Mouse (Mus musculus) heart, embryonic 13.5 days (tissue): ENCODE measurements around the gene Amhr2. TPM values are rescaled to one million over a fixed set of nuclear protein-coding genes. Genes with fewer than 3 reads are reported as not detected.

Experiments
- ATAC-seq: fragments of 200-750 bp; cut with Nextera tagmentation; 2 replicates; pipeline ENCODE4 v1.8.0; 2017; ENCODE audit warnings: moderate TSS enrichment; ENCODE audit not compliant: insufficient number of reproducible peaks, low FRiP score, low TSS enrichment; ENCODE audit errors: extremely low read depth
- H3K27ac ChIP-seq: fragments of 300-500 bp; sonication (generic); replicated peaks from 2 replicates; pipeline ENCODE4 v1.5.1; 2015; ENCODE audit warnings: moderate library complexity, mild to moderate bottlenecking, inconsistent platforms
- H3K27me3 ChIP-seq: fragments of 300-500 bp; sonication (generic); replicated peaks from 2 replicates; pipeline ENCODE4 v1.6.1; 2015; ENCODE audit warnings: mild to moderate bottlenecking, inconsistent platforms
- H3K36me3 ChIP-seq: fragments of 300-500 bp; sonication (generic); 2 replicates; pipeline ENCODE4 v1.6.1; 2015; ENCODE audit warnings: mild to moderate bottlenecking, inconsistent platforms
- H3K4me1 ChIP-seq: fragments of 300-500 bp; sonication (generic); 2 replicates; pipeline ENCODE4 v1.6.1; 2015; ENCODE audit warnings: inconsistent platforms
- H3K4me2 ChIP-seq: fragments of 300-500 bp; sonication (generic); 2 replicates; pipeline ENCODE4 v1.6.1; 2015; ENCODE audit warnings: inconsistent platforms, mild to moderate bottlenecking, moderate library complexity
- H3K4me3 ChIP-seq: fragments of 300-500 bp; sonication (generic); 2 replicates; pipeline ENCODE4 v1.5.1; 2015; ENCODE audit warnings: moderate library complexity, mild to moderate bottlenecking, inconsistent platforms
- H3K9ac ChIP-seq: fragments of 300-500 bp; sonication (generic); 2 replicates; pipeline ENCODE4 v1.6.1; 2015; ENCODE audit warnings: inconsistent platforms, mild to moderate bottlenecking, moderate library complexity
- H3K9me3 ChIP-seq: fragments of 300-500 bp; sonication (generic); 2 replicates; pipeline ENCODE4 v1.6.1; 2016; ENCODE audit warnings: inconsistent platforms
- whole genome bisulfite sequencing: fragments of 180-500 bp; shearing (Covaris S2); methylation state at CpG from one replicate; pipeline ENCODE4 v1.1.7; 2015; ENCODE audit warnings: mixed read lengths; 5-methylcytosine and 5-hydroxymethylcytosine counted together
- polyA plus RNA-seq: library from polyadenylated mRNA; unstranded; fragments of >200 nt; fragmentation: Nextera tagmentation; extraction: Ambion mirVana; gene quantifications from 2 replicates; pipeline ENCODE4 v1.2.1, GENCODE M21; 2015

Gene Amhr2
- polyA plus RNA-seq, 1 experiment from 2014 or later: 0.82 TPM

DNA sequence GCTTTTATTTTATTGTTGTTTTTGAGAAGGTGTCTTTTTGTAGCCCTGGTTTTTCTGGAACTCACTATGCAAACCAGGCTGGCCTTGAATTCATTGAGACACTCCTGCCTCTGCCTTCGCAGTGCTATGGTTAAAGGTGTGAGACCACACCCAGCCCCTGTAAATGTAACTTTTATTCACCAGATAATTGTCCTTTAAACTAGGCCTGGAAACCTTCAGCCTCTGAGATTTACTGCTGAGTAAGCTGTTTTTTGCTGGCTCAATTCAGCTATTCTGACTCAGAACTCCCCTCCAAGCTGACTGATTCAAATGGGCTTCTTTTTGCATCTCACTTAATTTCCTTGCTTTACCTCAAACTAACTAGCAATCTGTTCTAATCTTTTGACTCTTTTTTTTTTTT, 18.2 kb upstream of the Amhr2 start:
- Histone ChIP-seq H3K27ac (no peak overlapping the region), H3K36me3 (peaks cover 92% of the 10 kb centered on the region), H3K4me3 (no peak overlapping the region), H3K4me2 (no peak overlapping the region), H3K9me3 (no peaks in the 10 kb centered on the region), H3K4me1 (no peaks in the 10 kb centered on the region), H3K9ac (no peak overlapping the region), H3K27me3 (no peaks in the 10 kb centered on the region)
- no peak for ATAC-seq
- 97% methylated on average over 1 of the region's 1 CpGs for WGBS

DNA sequence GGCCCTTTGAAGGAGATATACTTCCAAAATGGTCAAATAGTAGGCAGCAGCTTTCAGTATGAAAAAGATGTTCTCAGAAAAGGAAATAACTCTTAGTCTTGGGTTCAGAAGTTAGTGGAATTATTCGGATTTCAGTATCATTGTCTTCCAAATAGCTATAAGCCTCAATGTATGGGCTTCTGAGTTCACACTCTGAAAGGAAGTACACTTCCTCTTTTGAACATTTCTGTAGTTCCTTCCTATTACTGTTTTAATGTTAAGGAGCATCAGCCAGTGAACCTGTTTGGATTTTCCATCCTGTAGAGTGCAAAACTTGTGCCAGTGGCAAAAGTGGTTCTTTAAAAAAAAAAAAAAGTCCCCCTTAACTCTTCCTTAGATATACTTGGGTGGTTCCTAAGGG, 13.1 kb upstream of the Amhr2 start:
- peaks cover 96% of the 10 kb centered on the region for H3K36me3 ChIP-seq
- peak overlapping the region; percentile 42; the same call in 1 of the 2 replicates for H3K27ac ChIP-seq

DNA sequence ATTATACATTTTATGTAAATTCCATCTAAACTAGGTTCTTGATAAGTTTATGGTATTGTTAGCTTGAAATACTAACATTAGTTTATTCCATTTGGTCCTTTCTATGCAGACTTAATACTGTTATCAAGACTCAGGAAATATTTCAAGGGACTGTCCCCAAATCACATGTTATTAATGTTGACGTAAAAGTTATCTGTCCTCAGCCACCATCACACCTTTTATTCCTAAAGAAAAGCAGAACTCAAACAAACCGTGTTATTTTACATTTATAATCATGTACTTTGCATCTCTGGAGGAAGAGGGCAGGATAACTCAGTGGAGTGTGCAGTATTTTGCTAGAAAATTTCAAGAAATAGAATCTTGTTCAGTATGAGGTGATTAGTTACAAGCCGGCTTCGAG, 12.0 kb upstream of the Amhr2 start:
- no peak overlapping the region for H3K4me2 ChIP-seq
- 93% methylated on average over 4 of the region's 4 CpGs for WGBS
- H3K27ac ChIP-seq: no peak overlapping the region
- no peak overlapping the region for H3K9ac ChIP-seq
- H3K27me3 ChIP-seq: no peaks in the 10 kb centered on the region
- peaks cover 87% of the 10 kb centered on the region for H3K36me3 ChIP-seq
- no peaks in the 10 kb centered on the region for H3K4me1 ChIP-seq
- no peak overlapping the region for H3K4me3 ChIP-seq
- ATAC-seq: no peak
- no peaks in the 10 kb centered on the region for H3K9me3 ChIP-seq

More for the DNA sequence above, 13.1 kb upstream of the Amhr2 start:
- WGBS: 72% methylated on average over 1 of the region's 1 CpGs
- H3K4me2 ChIP-seq: no peak overlapping the region
- no peak overlapping the region for H3K4me3 ChIP-seq
- H3K9me3 ChIP-seq: no peaks in the 10 kb centered on the region
- no peaks in the 10 kb centered on the region for H3K4me1 ChIP-seq
- no peak for ATAC-seq
- H3K27me3 ChIP-seq: no peaks in the 10 kb centered on the region
- H3K9ac ChIP-seq: no peak overlapping the region

DNA sequence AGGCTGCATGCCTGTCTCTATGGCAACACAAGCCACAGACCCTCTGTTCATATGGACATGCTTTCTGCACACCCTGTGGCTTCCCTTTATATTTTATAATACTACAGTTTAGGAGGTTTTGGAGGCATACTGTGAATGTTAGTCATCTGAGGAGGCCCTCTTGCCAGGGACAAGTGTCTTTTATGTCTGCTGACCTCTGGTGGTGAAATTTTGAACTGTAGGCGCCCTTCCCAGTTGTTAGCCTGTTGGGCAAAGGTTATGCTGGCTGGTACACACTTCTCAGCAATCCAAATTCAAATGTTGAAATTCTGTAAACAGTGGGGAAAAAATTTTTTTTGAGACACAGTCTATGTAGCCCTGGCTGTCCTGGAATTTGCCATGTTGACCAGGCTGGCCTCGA, 2.7 kb upstream of the Amhr2 start:
- 50% methylated on average over 2 of the region's 2 CpGs for WGBS
- Histone ChIP-seq H3K4me3 (no peak overlapping the region), H3K36me3 (peaks cover 8% of the 10 kb centered on the region; the same call in 1 of the 2 replicates), H3K9me3 (no peaks in the 10 kb centered on the region), H3K27me3 (no peaks in the 10 kb centered on the region), H3K9ac (no peak overlapping the region), H3K27ac (no peak overlapping the region), H3K4me1 (peaks cover 7% of the 10 kb centered on the region), H3K4me2 (no peak overlapping the region)
- ATAC-seq: no peak

DNA sequence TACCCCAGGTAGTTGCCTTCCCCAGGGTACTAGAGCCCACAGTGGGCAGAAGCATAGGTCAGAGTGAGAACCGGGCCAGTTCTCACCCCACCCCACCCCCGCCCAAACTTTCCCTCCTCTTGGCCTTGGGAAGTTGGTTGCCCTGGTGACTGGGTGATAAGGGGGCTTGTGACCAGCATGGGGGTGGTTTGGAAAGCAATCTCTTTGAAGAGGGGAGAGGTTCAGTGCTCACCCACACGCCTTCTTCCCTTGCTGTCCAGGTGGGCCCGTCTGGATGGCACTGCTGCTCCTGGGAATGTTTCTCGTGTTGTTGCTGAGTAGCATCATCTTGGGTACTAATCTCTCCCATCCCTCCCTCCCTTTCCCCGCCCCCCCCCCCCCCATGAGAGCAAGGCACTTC, 1.3 kb downstream of the Amhr2 start:
- Histone ChIP-seq H3K4me2 (no peak overlapping the region), H3K27me3 (no peaks in the 10 kb centered on the region), H3K36me3 (no peaks in the 10 kb centered on the region), H3K9ac (no peak overlapping the region), H3K27ac (no peak overlapping the region), H3K4me1 (peaks cover 7% of the 10 kb centered on the region), H3K4me3 (no peak overlapping the region), H3K9me3 (no peaks in the 10 kb centered on the region)
- 18% methylated on average over 5 of the region's 6 CpGs for WGBS
- no peak for ATAC-seq

DNA sequence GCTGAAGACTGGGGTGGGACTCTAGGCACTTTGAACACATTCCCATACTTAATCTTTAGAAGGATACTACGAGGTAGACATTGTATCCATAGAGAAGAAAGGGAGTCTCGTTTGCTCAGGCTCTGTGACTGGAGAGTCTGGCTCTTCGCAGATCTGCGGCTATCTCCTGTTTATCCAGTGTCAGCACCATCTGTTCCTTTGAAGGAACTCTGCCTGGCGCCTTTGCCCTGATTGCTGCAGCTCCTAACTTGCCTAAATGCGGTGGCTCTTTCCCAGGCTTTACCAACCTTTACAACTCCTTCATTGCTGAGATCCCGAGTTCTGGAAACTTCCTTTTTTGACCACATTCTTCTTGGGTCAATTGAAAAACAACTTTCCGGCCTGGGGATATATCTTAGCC, 4.2 kb downstream of the Amhr2 start:
- ATAC-seq: no peak
- 35% methylated on average over 8 of the region's 8 CpGs for WGBS
- H3K4me2 ChIP-seq: no peak overlapping the region
- no peaks in the 10 kb centered on the region for H3K27me3 ChIP-seq
- peaks cover 7% of the 10 kb centered on the region for H3K4me1 ChIP-seq
- no peaks in the 10 kb centered on the region for H3K36me3 ChIP-seq
- H3K4me3 ChIP-seq: no peak overlapping the region
- H3K9me3 ChIP-seq: no peaks in the 10 kb centered on the region
- no peak overlapping the region for H3K27ac ChIP-seq
- H3K9ac ChIP-seq: no peak overlapping the region

DNA sequence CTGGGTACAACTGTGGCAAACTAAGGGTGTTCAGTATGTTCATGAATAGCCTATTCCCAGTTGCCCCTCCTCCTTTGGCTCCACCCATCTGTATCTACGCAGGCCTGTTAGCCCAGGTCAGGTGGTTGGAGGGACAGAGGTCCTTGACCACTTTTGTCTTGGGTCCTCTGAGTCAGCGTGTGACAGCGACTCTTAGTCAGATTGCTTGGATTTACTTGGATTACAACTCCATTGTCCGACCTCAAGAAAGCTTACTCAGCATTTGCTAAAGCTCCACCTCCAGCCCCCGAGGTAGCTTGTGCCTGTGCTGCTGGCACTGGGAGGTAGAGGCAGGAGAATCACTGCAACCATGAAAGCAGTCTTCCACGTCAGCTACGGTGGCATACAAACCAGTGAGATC, 5.8 kb downstream of the Amhr2 start:
- H3K27me3 ChIP-seq: no peaks in the 10 kb centered on the region
- 30% methylated on average over 7 of the region's 7 CpGs for WGBS
- no peaks in the 10 kb centered on the region for H3K36me3 ChIP-seq
- H3K4me2 ChIP-seq: no peak overlapping the region
- ATAC-seq: no peak
- H3K9me3 ChIP-seq: no peaks in the 10 kb centered on the region
- H3K4me1 ChIP-seq: peaks cover 7% of the 10 kb centered on the region
- no peak overlapping the region for H3K27ac ChIP-seq
- H3K4me3 ChIP-seq: no peak overlapping the region
- no peak overlapping the region for H3K9ac ChIP-seq

DNA sequence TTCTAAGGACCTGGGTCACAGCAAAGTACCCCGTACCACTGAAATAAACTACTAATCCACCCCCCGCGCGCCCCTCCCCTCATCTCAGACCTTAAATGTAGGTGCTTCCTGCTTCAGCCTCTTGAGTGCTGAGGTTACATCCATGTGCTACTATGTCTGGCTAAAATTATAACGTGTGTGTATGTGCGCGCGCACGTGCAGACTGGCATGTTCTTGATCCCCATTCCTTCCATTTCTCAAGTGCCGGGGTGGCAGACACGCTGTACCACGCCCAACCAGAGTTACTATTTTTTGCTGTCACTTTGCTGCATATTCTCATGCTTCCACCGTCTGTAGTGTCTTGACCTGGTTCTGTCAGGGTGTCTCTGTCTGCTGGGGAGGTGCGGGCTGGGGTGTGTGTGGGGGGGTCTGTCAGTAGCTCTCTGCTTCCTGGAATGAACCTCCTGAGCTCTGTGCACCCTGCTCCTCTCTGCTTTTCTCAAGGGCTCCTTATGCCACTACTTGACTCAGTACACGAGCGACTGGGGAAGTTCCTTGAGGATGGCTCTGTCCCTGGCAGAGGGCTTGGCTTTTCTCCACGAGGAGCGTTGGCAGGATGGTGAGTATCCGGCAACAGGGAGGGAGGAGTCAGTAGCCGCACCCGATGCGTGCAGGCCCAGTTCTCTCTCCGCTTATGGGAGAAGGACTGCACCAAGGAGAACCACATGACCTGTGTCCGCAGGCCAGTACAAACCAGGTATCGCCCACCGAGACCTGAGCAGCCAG, 6.7 kb downstream of the Amhr2 start:
- Histone ChIP-seq H3K4me2 (no peak overlapping the region), H3K9ac (no peak overlapping the region), H3K36me3 (no peaks in the 10 kb centered on the region), H3K27me3 (no peaks in the 10 kb centered on the region), H3K4me1 (no peaks in the 10 kb centered on the region), H3K9me3 (no peaks in the 10 kb centered on the region), H3K4me3 (no peak overlapping the region), H3K27ac (no peak overlapping the region)
- 74% methylated on average over 26 of the region's 26 CpGs for WGBS
- ATAC-seq: no peak

DNA sequence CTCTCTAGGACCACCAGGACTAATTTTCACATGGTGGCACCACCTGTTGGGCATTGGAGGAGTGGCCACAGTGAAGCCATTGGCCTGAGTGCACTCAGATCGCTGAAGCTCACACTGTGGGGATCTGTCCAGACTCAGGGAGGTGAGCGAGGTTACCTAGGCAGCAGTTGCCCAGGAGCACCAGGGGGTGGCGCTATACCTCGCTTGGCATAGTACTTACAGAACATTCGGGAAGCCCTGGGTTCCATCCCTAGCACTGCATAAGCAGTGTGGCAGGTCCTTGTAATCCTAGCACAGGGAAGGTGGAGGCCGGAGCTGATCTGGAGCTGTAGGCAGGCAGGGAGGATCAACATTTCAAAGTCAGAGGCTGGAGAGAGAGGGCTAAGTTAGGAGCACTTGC, 10.8 kb downstream of the Amhr2 start:
- H3K9me3 ChIP-seq: no peaks in the 10 kb centered on the region
- WGBS: 36% methylated on average over 6 of the region's 6 CpGs

DNA sequence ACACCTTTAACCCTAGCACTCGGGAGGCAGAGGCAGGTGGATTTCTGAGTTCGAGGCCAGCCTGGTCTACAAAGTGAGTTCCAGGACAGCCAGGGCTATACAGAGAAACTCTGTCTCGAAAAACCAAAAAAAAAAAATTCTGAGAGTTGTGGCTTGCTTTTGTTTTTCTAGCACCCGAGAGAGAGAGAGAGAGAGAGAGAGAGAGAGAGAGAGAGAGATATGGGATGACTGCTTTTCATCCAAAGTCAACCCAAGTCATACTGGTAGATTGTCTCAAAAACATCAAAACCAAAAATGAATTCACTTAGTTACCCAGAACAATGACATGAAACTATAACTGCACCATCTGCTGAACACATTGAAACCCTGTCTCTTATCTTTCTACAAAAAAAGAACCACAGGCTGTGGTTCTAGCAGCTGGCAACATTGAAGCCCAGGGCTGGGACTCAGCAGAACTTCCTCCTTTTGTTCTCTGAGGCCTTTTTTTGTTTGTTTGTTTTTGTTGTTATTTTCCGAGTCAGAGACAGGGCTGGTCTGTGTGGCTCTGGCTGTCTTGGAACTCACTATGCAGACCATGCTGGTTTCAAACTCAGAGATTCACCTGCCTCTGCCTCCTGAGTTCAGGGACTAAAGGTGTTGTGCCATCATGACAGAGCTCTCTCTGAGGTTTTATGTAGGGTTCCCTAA, 13.0 kb downstream of the Amhr2 start:
- Histone ChIP-seq H3K9ac (peak overlapping the region; percentile 79; the same call in 1 of the 2 replicates), H3K4me2 (peak overlapping the region; percentile 68), H3K9me3 (no peaks in the 10 kb centered on the region), H3K27me3 (no peaks in the 10 kb centered on the region), H3K36me3 (peaks cover 14% of the 10 kb centered on the region), H3K27ac (peak overlapping the region; percentile 68), H3K4me1 (peaks cover 26% of the 10 kb centered on the region), H3K4me3 (peak overlapping the region; percentile 57)
- 58% methylated on average over 5 of the region's 5 CpGs for WGBS
- ATAC-seq: no peak

More for the DNA sequence above, 10.8 kb downstream of the Amhr2 start:
- Histone ChIP-seq H3K27me3 (no peaks in the 10 kb centered on the region), H3K27ac (no peak overlapping the region), H3K9ac (no peak overlapping the region), H3K4me1 (peaks cover 22% of the 10 kb centered on the region), H3K4me3 (no peak overlapping the region), H3K4me2 (no peak overlapping the region), H3K36me3 (0 out of 2 replicates have a peak, but pooled peaks cover under 1% of the 10 kb centered on the region)
- no peak for ATAC-seq

DNA sequence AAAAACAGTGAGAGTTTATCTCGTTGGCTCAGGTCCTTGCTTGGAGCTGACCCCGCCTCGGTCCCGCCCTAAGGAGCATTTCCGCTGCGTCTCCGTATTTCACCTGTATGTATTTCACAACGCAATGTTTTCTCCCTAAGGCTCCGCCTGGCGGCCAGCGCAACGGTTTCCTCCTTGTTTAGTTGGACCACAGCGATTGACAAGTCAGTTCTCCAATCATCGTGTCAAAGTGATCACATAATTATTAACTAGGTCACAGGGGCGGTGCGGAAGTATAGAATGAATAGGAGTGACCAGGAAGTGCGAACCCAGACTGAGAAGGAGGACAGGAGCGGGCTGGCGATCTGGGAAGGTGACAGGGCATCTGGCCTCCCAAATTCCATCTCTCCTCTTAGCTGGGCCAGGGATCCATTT, 13.7 kb downstream of the Amhr2 start, which contains the start of gene Prr13:
Gene Prr13 (plus strand): TSS at position 125 of the 414 bp plus-strand sequence.
- Histone ChIP-seq H3K9ac (peak within 1 kb of the TSS; percentile 79), H3K36me3 (peaks cover 22% of the 10 kb centered on the region), H3K9me3 (no peaks in the 10 kb centered on the region), H3K27ac (peak within 1 kb of the TSS; percentile 68), H3K4me1 (peaks cover 26% of the 10 kb centered on the region), H3K27me3 (no peaks in the 10 kb centered on the region), H3K4me2 (peak within 1 kb of the TSS; percentile 68), H3K4me3 (peak within 1 kb of the TSS; percentile 57)
- WGBS: under 1% methylated on average over 19 of the region's 19 CpGs
- peak; percentile 62 for ATAC-seq
